In genomic region chr10:67075931-67076878, GRCm38 (mm10) we compare ENCODE assay signal across 9 mouse cellular contexts. TPM values are rescaled to one million over a fixed set of nuclear protein-coding genes. Genes with fewer than 3 reads are reported as not detected.
DNase-seq lines count a peak whose midpoint lies in the region; ATAC-seq lines count a peak whose summit lies in the region.
"Had no signal": no experiment of that assay in that cellular context is flagged by ENCODE, and none has a peak within 500 bp of the region (broad histone marks: within the 10 kb centered on the region; RNA-seq: fewer than 3 reads in every experiment).

No protein-coding gene starts in this region.

- H3K36me3 ChIP-seq in midbrain, embryonic 15.5 days (replicated peaks), result no peaks in the 10 kb centered on the region
- no peaks in the 10 kb centered on the region for H3K36me3 ChIP-seq in midbrain, embryonic 11.5 days (ENCODE audit: control insufficient read depth, insufficient read depth, low read length)
- H3K36me3 ChIP-seq in embryonic facial prominence, embryonic 15.5 days, result no peaks in the 10 kb centered on the region
- H3K36me3 ChIP-seq: limb, embryonic 12.5 days had no signal

- H3K27me3 ChIP-seq in midbrain, embryonic 15.5 days (replicated peaks), result no peaks in the 10 kb centered on the region
- H3K27me3 ChIP-seq in midbrain, embryonic 11.5 days (ENCODE audit: control insufficient read depth, insufficient read depth, low read length), result no peaks in the 10 kb centered on the region
- H3K27me3 ChIP-seq in embryonic facial prominence, embryonic 15.5 days, result no peaks in the 10 kb centered on the region
- H3K27me3 ChIP-seq: limb, embryonic 12.5 days had no signal

- DNase-seq in midbrain, embryonic 11.5 days (ENCODE audit: low spot score, missing footprints), result no peak
- DNase-seq in kidney, postnatal 36 days, result peak; percentile 49 to 66
- peak; percentile 64 for DNase-seq in right cerebral cortex, postnatal 14 days
- no peak for DNase-seq in ovary, postnatal 36 days (ENCODE audit: low spot score)

- H3K4me2 ChIP-seq in midbrain, embryonic 15.5 days, result no peak overlapping the region; the same call in 1 of the 2 replicates
- H3K4me2 ChIP-seq in midbrain, embryonic 11.5 days, result no peak overlapping the region
- H3K4me2 ChIP-seq in embryonic facial prominence, embryonic 15.5 days (replicated peaks), result no peak overlapping the region
- H3K4me2 ChIP-seq: limb, embryonic 12.5 days had no signal

- H3K9ac ChIP-seq in midbrain, embryonic 15.5 days, result no peak overlapping the region
- no peak overlapping the region for H3K9ac ChIP-seq in midbrain, embryonic 11.5 days (ENCODE audit: low read length)
- H3K9ac ChIP-seq in embryonic facial prominence, embryonic 15.5 days, result no peak overlapping the region
- H3K9ac ChIP-seq: limb, embryonic 12.5 days had no signal

- ATAC-seq in midbrain, embryonic 15.5 days (replicated peaks), result 0 out of 2 replicates have a peak, but pooled peaks have one; percentile 39
- ATAC-seq in midbrain, embryonic 11.5 days (ENCODE audit: low FRiP score), result no peak
- peak; percentile 56; the same call in 1 of the 2 replicates for ATAC-seq in embryonic facial prominence, embryonic 15.5 days (ENCODE audit: insufficient number of reproducible peaks, low FRiP score, low TSS enrichment, low read depth)
- ATAC-seq in activated CD4-positive, CD25-positive, alpha-beta regulatory T cell, adult 4 months, result no peak

- H3K9me3 ChIP-seq in midbrain, embryonic 15.5 days, result no peaks in the 10 kb centered on the region
- no peaks in the 10 kb centered on the region for H3K9me3 ChIP-seq in midbrain, embryonic 11.5 days (ENCODE audit: control insufficient read depth, low read length)
- H3K9me3 ChIP-seq in embryonic facial prominence, embryonic 15.5 days (replicated peaks), result no peaks in the 10 kb centered on the region
- H3K9me3 ChIP-seq: limb, embryonic 12.5 days had no signal

- no peak overlapping the region for H3K27ac ChIP-seq in midbrain, embryonic 15.5 days
- no peak overlapping the region for H3K27ac ChIP-seq in midbrain, embryonic 11.5 days (ENCODE audit: low read depth, low read length)
- H3K27ac ChIP-seq in embryonic facial prominence, embryonic 15.5 days (replicated peaks), result no peak overlapping the region
- H3K27ac ChIP-seq: limb, embryonic 12.5 days had no signal

- WGBS in midbrain, embryonic 15.5 days, result 57% methylated on average over 21 of the region's 21 CpGs
- WGBS in midbrain, embryonic 11.5 days, result 80% methylated on average over 21 of the region's 21 CpGs
- WGBS in embryonic facial prominence, embryonic 15.5 days, result 71% methylated on average over 21 of the region's 21 CpGs

- no peak overlapping the region for H3K4me3 ChIP-seq in midbrain, embryonic 15.5 days
- H3K4me3 ChIP-seq in midbrain, embryonic 11.5 days (ENCODE audit: low read depth, low read length), result no peak overlapping the region
- H3K4me3 ChIP-seq in embryonic facial prominence, embryonic 15.5 days (replicated peaks), result no peak overlapping the region
- H3K4me3 ChIP-seq: limb, embryonic 12.5 days; myocyte had no signal

- H3K4me1 ChIP-seq in midbrain, embryonic 15.5 days, result peaks cover 6% of the 10 kb centered on the region; the same call in 1 of the 2 replicates
- 0 out of 2 replicates have a peak, but pooled peaks cover 3% of the 10 kb centered on the region for H3K4me1 ChIP-seq in midbrain, embryonic 11.5 days (ENCODE audit: control insufficient read depth, insufficient read depth, low read length)
- peaks cover 15% of the 10 kb centered on the region; the same call in 1 of the 2 replicates for H3K4me1 ChIP-seq in embryonic facial prominence, embryonic 15.5 days

RNA-seq across cellular contexts. Expression of gene Jmjd1c, which starts 19.7 kb away (rescaled TPM):
- 52.0 and 53.8 TPM in 2 replicates for polyA plus RNA-seq in midbrain, embryonic 15.5 days (2015; fragmentation: Nextera tagmentation; extraction: Ambion mirVana)
- polyA plus RNA-seq in midbrain, embryonic 11.5 days (2014; fragmentation: Nextera tagmentation; extraction: Ambion mirVana), result 46.9 and 49.0 TPM in 2 replicates
- 56.1 and 56.6 TPM in 2 replicates for polyA plus RNA-seq in embryonic facial prominence, embryonic 15.5 days (2015; fragmentation: Nextera tagmentation; extraction: Ambion mirVana)
- polyA plus RNA-seq in activated CD4-positive, CD25-positive, alpha-beta regulatory T cell, adult 4 months (2017; shearing (Covaris generic)), result 10 to 100 TPM; 35.2 to 44.7 TPM

RNA-seq across cellular contexts. Expression of gene Reep3, which starts 20.5 kb away (rescaled TPM):
- 28.3 and 29.2 TPM in 2 replicates for polyA plus RNA-seq in midbrain, embryonic 15.5 days (2015; fragmentation: Nextera tagmentation; extraction: Ambion mirVana)
- polyA plus RNA-seq in midbrain, embryonic 11.5 days (2014; fragmentation: Nextera tagmentation; extraction: Ambion mirVana), result 37.5 and 38.9 TPM in 2 replicates
- polyA plus RNA-seq in embryonic facial prominence, embryonic 15.5 days (2015; fragmentation: Nextera tagmentation; extraction: Ambion mirVana), result 47.7 and 55.5 TPM in 2 replicates
- polyA plus RNA-seq in activated CD4-positive, CD25-positive, alpha-beta regulatory T cell, adult 4 months (2017; shearing (Covaris generic)), result 10 to 100 TPM; 20.3 to 21.1 TPM

Comparison
In these comparisons a context has a peak if more than half of its experiments do, and no peak if none do; other contexts are left out.
1. ATAC-seq: peak in midbrain, embryonic 15.5 days (single experiment) and embryonic facial prominence, embryonic 15.5 days (single experiment); none in midbrain, embryonic 11.5 days (single experiment) and activated CD4-positive, CD25-positive, alpha-beta regulatory T cell, adult 4 months (single experiment).
2. DNase-seq: peak in kidney, postnatal 36 days (2 of 2) and right cerebral cortex, postnatal 14 days (single experiment); none in midbrain, embryonic 11.5 days (single experiment) and ovary, postnatal 36 days (single experiment).